Mouse (Mus musculus) forebrain, embryonic 10.5 days (tissue): ENCODE results near the gene Glcci1. TPM values are rescaled to one million over a fixed set of nuclear protein-coding genes. Genes with fewer than 3 reads are reported as not detected.
A peak's percentile ranks its signal among the peaks of the same experiment; 100 is the strongest.

Source experiments
- DNase-seq: peaks from one replicate; pipeline ENCODE4 v3.0.0-alpha.2; 2017; ENCODE audit warnings: low spot score; ENCODE audit errors: extremely low spot score
- H3K27ac ChIP-seq: fragments of 300-500 bp; sonication (generic); 2 replicates; pipeline ENCODE4 v1.5.1; 2016; ENCODE audit warnings: mild to moderate bottlenecking
- H3K27me3 ChIP-seq: fragments of 300-500 bp; sonication (generic); 2 replicates; pipeline ENCODE4 v1.6.1; 2016; ENCODE audit warnings: mild to moderate bottlenecking; ENCODE audit not compliant: poor library complexity, severe bottlenecking
- H3K36me3 ChIP-seq: fragments of 300-500 bp; sonication (generic); replicated peaks from 2 replicates; pipeline ENCODE4 v1.6.1; 2016; ENCODE audit warnings: mild to moderate bottlenecking, moderate library complexity
- H3K4me1 ChIP-seq: fragments of 300-500 bp; sonication (generic); 2 replicates; pipeline ENCODE4 v1.6.1; 2016
- H3K4me3 ChIP-seq: fragments of 300-500 bp; sonication (generic); 2 replicates; pipeline ENCODE4 v1.5.1; 2016; ENCODE audit warnings: mild to moderate bottlenecking, moderate library complexity
- H3K9me3 ChIP-seq: fragments of 300-500 bp; sonication (generic); 2 replicates; pipeline ENCODE4 v1.6.1; 2016; ENCODE audit warnings: mild to moderate bottlenecking, moderate library complexity
- WGBS: fragments of 180-500 bp; shearing (Covaris S2); methylation state at CpG from one replicate; pipeline ENCODE4 v1.1.7; 2016; 5-methylcytosine and 5-hydroxymethylcytosine counted together
- polyA plus RNA-seq: library from polyadenylated mRNA; unstranded; fragments of >200 nt; fragmentation: Nextera tagmentation; extraction: Ambion mirVana; gene quantifications from 2 replicates; pipeline ENCODE4 v1.2.1, GENCODE M21; 2016

Gene Glcci1
- polyA plus RNA-seq, 1 experiment from 2014 or later, result 5.8 TPM

GRCm38 (mm10) chr6:8498961-8499360 lies 10.4 kb upstream of the Glcci1 start:
- H3K4me1 ChIP-seq, result no peaks in the 10 kb centered on the region
- H3K36me3 ChIP-seq, result no peaks in the 10 kb centered on the region
- no peak overlapping the region for H3K27ac ChIP-seq
- no peak overlapping the region for H3K4me3 ChIP-seq
- 88% methylated on average over 3 of the region's 3 CpGs for whole genome bisulfite sequencing
- no peak for DNase-seq
- H3K27me3 ChIP-seq, result no peaks in the 10 kb centered on the region
- no peaks in the 10 kb centered on the region; the same call in 1 of the 2 replicates for H3K9me3 ChIP-seq

GRCm38 (mm10) chr6:8503953-8504352 lies 5.4 kb upstream of the Glcci1 start:
- H3K9me3 ChIP-seq, result no peaks in the 10 kb centered on the region; the same call in 1 of the 2 replicates
- peaks cover 5% of the 10 kb centered on the region; the same call in 1 of the 2 replicates for H3K4me1 ChIP-seq
- no peak overlapping the region for H3K27ac ChIP-seq
- DNase-seq, result no peak
- H3K36me3 ChIP-seq, result no peaks in the 10 kb centered on the region
- H3K27me3 ChIP-seq, result no peaks in the 10 kb centered on the region
- WGBS, result 75% methylated on average over 3 of the region's 3 CpGs
- H3K4me3 ChIP-seq, result no peak overlapping the region

GRCm38 (mm10) chr6:8504521-8505228 lies 4.7 kb upstream of the Glcci1 start:
- H3K36me3 ChIP-seq, result no peaks in the 10 kb centered on the region
- 87% methylated on average over 6 of the region's 6 CpGs for WGBS
- no peaks in the 10 kb centered on the region for H3K27me3 ChIP-seq
- no peak for DNase-seq
- no peaks in the 10 kb centered on the region; the same call in 1 of the 2 replicates for H3K9me3 ChIP-seq
- H3K4me3 ChIP-seq, result no peak overlapping the region
- H3K4me1 ChIP-seq, result peaks cover 5% of the 10 kb centered on the region; the same call in 1 of the 2 replicates
- H3K27ac ChIP-seq, result no peak overlapping the region

GRCm38 (mm10) chr6:8506631-8507030 lies 2.8 kb upstream of the Glcci1 start:
- H3K9me3 ChIP-seq, result no peaks in the 10 kb centered on the region
- H3K27me3 ChIP-seq, result no peaks in the 10 kb centered on the region
- no peak for DNase-seq
- no peaks in the 10 kb centered on the region for H3K36me3 ChIP-seq
- peaks cover 18% of the 10 kb centered on the region for H3K4me1 ChIP-seq
- H3K4me3 ChIP-seq, result no peak overlapping the region
- H3K27ac ChIP-seq, result no peak overlapping the region

- peak overlapping the region; percentile 97 for H3K27ac ChIP-seq
- peak; percentile 99 for DNase-seq
- H3K9me3 ChIP-seq, result no peaks in the 10 kb centered on the region
- peaks cover 35% of the 10 kb centered on the region for H3K4me1 ChIP-seq
- no peaks in the 10 kb centered on the region for H3K27me3 ChIP-seq
- 0% methylated on average over 54 of the region's 56 CpGs for WGBS
- H3K4me3 ChIP-seq, result peak overlapping the region; percentile 94
- H3K36me3 ChIP-seq, result no peaks in the 10 kb centered on the region
Observed at GRCm38 (mm10) chr6:8508883-8509536, 390 bp upstream of the Glcci1 start.

GRCm38 (mm10) chr6:8509961-8510863 lies 812 bp downstream of the Glcci1 start:
- 2% methylated on average over 49 of the region's 73 CpGs for WGBS
- peak overlapping the region; percentile 97 for H3K27ac ChIP-seq
- peak; percentile 53 for DNase-seq
- H3K36me3 ChIP-seq, result no peaks in the 10 kb centered on the region
- H3K27me3 ChIP-seq, result no peaks in the 10 kb centered on the region
- peaks cover 35% of the 10 kb centered on the region for H3K4me1 ChIP-seq
- no peaks in the 10 kb centered on the region for H3K9me3 ChIP-seq
- H3K4me3 ChIP-seq, result peak overlapping the region; percentile 94

GRCm38 (mm10) chr6:8510864-8511428 lies 1.5 kb downstream of the Glcci1 start:
- Histone ChIP-seq H3K4me3 (peak overlapping the region; percentile 94), H3K4me1 (peaks cover 35% of the 10 kb centered on the region), H3K27ac (peak overlapping the region; percentile 97), H3K36me3 (no peaks in the 10 kb centered on the region), H3K27me3 (no peaks in the 10 kb centered on the region), H3K9me3 (no peaks in the 10 kb centered on the region)
- 10% methylated on average over 7 of the region's 7 CpGs for WGBS
- no peak for DNase-seq

- 11% methylated on average over 3 of the region's 3 CpGs for WGBS
- Histone ChIP-seq H3K4me1 (peaks cover 35% of the 10 kb centered on the region), H3K36me3 (no peaks in the 10 kb centered on the region), H3K9me3 (no peaks in the 10 kb centered on the region), H3K27me3 (no peaks in the 10 kb centered on the region), H3K27ac (peak overlapping the region; percentile 97), H3K4me3 (peak overlapping the region; percentile 94)
- no peak for DNase-seq
Observed at GRCm38 (mm10) chr6:8511447-8511846, 2.0 kb downstream of the Glcci1 start.

- DNase-seq, result no peak
- H3K4me3 ChIP-seq, result peak overlapping the region; percentile 94
- no peaks in the 10 kb centered on the region for H3K36me3 ChIP-seq
- H3K27ac ChIP-seq, result peak overlapping the region; percentile 48; the same call in 1 of the 2 replicates
- H3K27me3 ChIP-seq, result no peaks in the 10 kb centered on the region
- whole genome bisulfite sequencing, result 27% methylated on average over 8 of the region's 8 CpGs
- peaks cover 35% of the 10 kb centered on the region for H3K4me1 ChIP-seq
- H3K9me3 ChIP-seq, result no peaks in the 10 kb centered on the region
Observed at GRCm38 (mm10) chr6:8512416-8512815, 3.0 kb downstream of the Glcci1 start.

GRCm38 (mm10) chr6:8519687-8520086 lies 10.3 kb downstream of the Glcci1 start:
- Histone ChIP-seq H3K4me1 (0 out of 2 replicates have a peak, but pooled peaks cover 2% of the 10 kb centered on the region), H3K4me3 (no peak overlapping the region)
- WGBS, result 96% methylated on average over 3 of the region's 3 CpGs

GRCm38 (mm10) chr6:8521231-8521630 lies 11.8 kb downstream of the Glcci1 start:
- no peaks in the 10 kb centered on the region for H3K36me3 ChIP-seq
- H3K4me3 ChIP-seq, result no peak overlapping the region
- 95% methylated on average over 4 of the region's 4 CpGs for WGBS
- H3K4me1 ChIP-seq, result 0 out of 2 replicates have a peak, but pooled peaks cover 2% of the 10 kb centered on the region
- H3K27me3 ChIP-seq, result no peaks in the 10 kb centered on the region
- no peaks in the 10 kb centered on the region for H3K9me3 ChIP-seq
- no peak for DNase-seq
- no peak overlapping the region for H3K27ac ChIP-seq

More at GRCm38 (mm10) chr6:8519687-8520086, 10.3 kb downstream of the Glcci1 start:
- H3K36me3 ChIP-seq, result no peaks in the 10 kb centered on the region
- H3K27me3 ChIP-seq, result no peaks in the 10 kb centered on the region
- DNase-seq, result no peak
- H3K27ac ChIP-seq, result no peak overlapping the region
- H3K9me3 ChIP-seq, result no peaks in the 10 kb centered on the region

- WGBS, result 93% methylated on average over 5 of the region's 5 CpGs
- no peak overlapping the region for H3K27ac ChIP-seq
- no peak for DNase-seq
Observed at GRCm38 (mm10) chr6:8524717-8525116, 15.3 kb downstream of the Glcci1 start.

More at GRCm38 (mm10) chr6:8524717-8525116, 15.3 kb downstream of the Glcci1 start:
- no peaks in the 10 kb centered on the region for H3K36me3 ChIP-seq
- H3K27me3 ChIP-seq, result no peaks in the 10 kb centered on the region
- no peaks in the 10 kb centered on the region for H3K9me3 ChIP-seq
- no peak overlapping the region for H3K4me3 ChIP-seq
- 0 out of 2 replicates have a peak, but pooled peaks cover 2% of the 10 kb centered on the region for H3K4me1 ChIP-seq
